Mouse (Mus musculus): ENCODE results near the gene Serpina3j. TPM values are rescaled to one million over a fixed set of nuclear protein-coding genes. Genes with fewer than 3 reads are reported as not detected.

The Serpina3j gene
- not detected in 2 replicates for polyA plus RNA-seq (2014; fragmentation: Nextera tagmentation; extraction: Ambion mirVana)

DNA sequence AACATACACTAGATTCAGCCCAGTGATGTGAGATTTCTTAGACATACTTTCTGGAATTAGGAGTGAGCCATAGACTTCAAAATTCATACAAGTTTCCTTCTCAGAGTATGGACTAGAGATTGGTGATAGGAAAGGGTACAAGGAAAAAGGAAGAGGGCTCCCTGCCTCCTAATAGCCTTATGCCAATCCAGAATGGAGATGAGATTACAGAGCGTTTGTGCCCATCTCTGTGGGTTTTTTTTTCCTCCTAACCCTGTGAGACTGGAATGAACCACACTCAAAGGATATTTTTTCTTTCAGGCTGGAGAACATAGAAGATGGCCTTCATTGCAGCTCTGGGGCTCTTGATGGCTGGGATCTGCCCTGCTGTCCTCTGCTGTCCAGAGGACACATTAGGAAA is at the start of gene Serpina3j:
Gene Serpina3j, plus strand, starts transcription at position 301 of the 400 bp plus-strand sequence.
- no peak for DNase-seq (ENCODE audit: low spot score)
- no peak for ATAC-seq (replicated peaks; ENCODE audit: insufficient number of reproducible peaks, low FRiP score, low TSS enrichment, low read depth)
- Histone ChIP-seq H3K9ac (replicated peaks; ENCODE audit: low read length) (no peak within 1 kb of the TSS), H3K36me3 (replicated peaks; ENCODE audit: control insufficient read depth, insufficient read depth, low read depth, low read length) (no peaks in the 10 kb centered on the region), H3K27ac (replicated peaks; ENCODE audit: low read depth, low read length) (no peak within 1 kb of the TSS), H3K4me3 (ENCODE audit: low read depth, low read length) (no peak within 1 kb of the TSS), H3K4me1 (ENCODE audit: control insufficient read depth, insufficient read depth, low read length) (no peaks in the 10 kb centered on the region), H3K9me3 (replicated peaks; ENCODE audit: control insufficient read depth, low read length) (no peaks in the 10 kb centered on the region), H3K27me3 (ENCODE audit: control insufficient read depth, insufficient read depth, low read length) (no peaks in the 10 kb centered on the region), H3K4me2 (ENCODE audit: low read depth, low read length) (no peak within 1 kb of the TSS)
- WGBS, result 86% methylated on average over 1 of the region's 1 CpGs

DNA sequence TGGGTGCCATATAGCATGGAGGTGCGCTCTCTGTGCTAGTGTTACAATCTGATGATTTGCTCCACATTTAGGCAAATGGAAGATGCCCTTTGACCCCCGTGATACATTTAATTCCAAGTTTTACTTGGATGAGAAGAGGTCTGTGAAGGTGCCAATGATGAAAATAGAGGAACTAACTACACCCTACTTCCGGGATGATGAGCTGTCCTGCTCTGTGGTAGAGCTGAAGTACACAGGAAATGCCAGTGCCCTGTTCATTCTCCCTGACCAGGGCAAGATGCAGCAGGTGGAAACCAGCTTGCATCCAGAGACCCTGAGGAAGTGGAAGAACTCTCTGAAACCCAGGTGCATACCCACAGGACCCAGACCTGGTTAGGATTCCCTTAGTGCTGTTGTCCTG is 48.0 kb upstream of the Serpina3j start:
- Histone ChIP-seq H3K27ac (replicated peaks; ENCODE audit: low read depth, low read length) (no peak overlapping the region), H3K4me3 (ENCODE audit: low read depth, low read length) (no peak overlapping the region), H3K9ac (replicated peaks; ENCODE audit: low read length) (no peak overlapping the region), H3K4me1 (ENCODE audit: control insufficient read depth, insufficient read depth, low read length) (no peaks in the 10 kb centered on the region), H3K9me3 (replicated peaks; ENCODE audit: control insufficient read depth, low read length) (no peaks in the 10 kb centered on the region), H3K36me3 (replicated peaks; ENCODE audit: control insufficient read depth, insufficient read depth, low read depth, low read length) (no peaks in the 10 kb centered on the region), H3K4me2 (ENCODE audit: low read depth, low read length) (no peak overlapping the region), H3K27me3 (ENCODE audit: control insufficient read depth, insufficient read depth, low read length) (no peaks in the 10 kb centered on the region)
- ATAC-seq (replicated peaks; ENCODE audit: insufficient number of reproducible peaks, low FRiP score, low TSS enrichment, low read depth), result no peak
- WGBS, result 79% methylated on average over 3 of the region's 3 CpGs
- DNase-seq (ENCODE audit: low spot score), result no peak

DNA sequence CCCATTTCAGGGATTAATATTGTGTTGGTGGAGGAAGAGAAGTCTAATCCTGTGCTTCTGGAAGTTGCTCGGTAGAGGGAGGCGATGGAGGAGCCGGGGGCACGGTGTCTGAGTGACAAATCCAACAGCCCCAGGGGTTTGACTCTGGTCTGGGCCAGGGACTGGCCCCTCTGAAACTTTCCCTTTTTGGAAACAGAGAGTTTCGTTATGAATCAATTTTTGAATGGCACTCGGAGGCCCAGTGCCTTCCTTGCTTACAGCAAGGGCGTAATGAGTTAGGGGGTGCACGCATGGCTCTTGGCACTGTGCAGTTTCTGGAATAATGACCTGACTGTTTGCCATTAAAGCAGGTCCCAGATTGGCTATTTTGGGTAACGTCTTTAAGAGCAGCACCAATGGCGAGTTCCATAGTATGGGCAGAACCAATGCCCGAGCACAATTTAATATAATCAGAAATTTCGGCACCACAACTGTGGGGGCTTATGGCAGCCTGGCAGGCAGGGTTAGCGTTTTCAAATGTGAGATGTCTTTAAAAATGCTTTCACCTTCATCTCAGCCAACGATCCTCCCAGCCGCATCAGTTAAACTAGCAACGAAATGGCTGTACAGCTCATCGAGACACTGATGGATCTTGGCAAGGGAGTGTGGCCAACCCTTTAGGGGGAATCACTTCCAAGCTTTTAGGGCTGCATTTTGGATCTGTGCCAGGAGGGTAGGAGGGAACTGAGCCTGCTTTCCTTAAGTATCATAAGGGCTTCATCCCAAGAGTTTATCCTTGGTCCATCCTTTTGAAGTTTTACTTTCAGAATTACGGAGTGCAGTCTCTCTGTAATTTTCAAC is 35.9 kb upstream of the Serpina3j start:
- DNase-seq (ENCODE audit: low spot score) (peak; percentile 16), ATAC-seq (replicated peaks; ENCODE audit: insufficient number of reproducible peaks, low FRiP score, low TSS enrichment, low read depth) (peak; percentile 44; the same call in 1 of the 2 replicates)
- Histone ChIP-seq H3K9me3 (replicated peaks; ENCODE audit: control insufficient read depth, low read length) (no peaks in the 10 kb centered on the region), H3K9ac (replicated peaks; ENCODE audit: low read length) (no peak overlapping the region), H3K4me2 (ENCODE audit: low read depth, low read length) (no peak overlapping the region), H3K4me3 (ENCODE audit: low read depth, low read length) (no peak overlapping the region), H3K4me1 (ENCODE audit: control insufficient read depth, insufficient read depth, low read length) (no peaks in the 10 kb centered on the region), H3K27me3 (ENCODE audit: control insufficient read depth, insufficient read depth, low read length) (no peaks in the 10 kb centered on the region), H3K36me3 (replicated peaks; ENCODE audit: control insufficient read depth, insufficient read depth, low read depth, low read length) (no peaks in the 10 kb centered on the region), H3K27ac (replicated peaks; ENCODE audit: low read depth, low read length) (no peak overlapping the region)
- 77% methylated on average over 18 of the region's 18 CpGs for WGBS

GRCm38 (mm10) chr12:104279056-104279435 is 35.3 kb upstream of the Serpina3j start:
- Histone ChIP-seq H3K4me3 (ENCODE audit: low read depth, low read length) (no peak overlapping the region), H3K9ac (replicated peaks; ENCODE audit: low read length) (no peak overlapping the region), H3K4me1 (ENCODE audit: control insufficient read depth, insufficient read depth, low read length) (no peaks in the 10 kb centered on the region), H3K27me3 (ENCODE audit: control insufficient read depth, insufficient read depth, low read length) (no peaks in the 10 kb centered on the region), H3K36me3 (replicated peaks; ENCODE audit: control insufficient read depth, insufficient read depth, low read depth, low read length) (no peaks in the 10 kb centered on the region), H3K27ac (replicated peaks; ENCODE audit: low read depth, low read length) (no peak overlapping the region), H3K9me3 (replicated peaks; ENCODE audit: control insufficient read depth, low read length) (no peaks in the 10 kb centered on the region), H3K4me2 (ENCODE audit: low read depth, low read length) (no peak overlapping the region)
- 16% methylated on average over 3 of the region's 3 CpGs for WGBS
- ATAC-seq (replicated peaks; ENCODE audit: insufficient number of reproducible peaks, low FRiP score, low TSS enrichment, low read depth) (0 out of 2 replicates have a peak, but pooled peaks have one; percentile 48), DNase-seq (ENCODE audit: low spot score) (peak; percentile 14)

GRCm38 (mm10) chr12:104283380-104283779 is 31.0 kb upstream of the Serpina3j start:
- DNase-seq (ENCODE audit: low spot score) (no peak), ATAC-seq (replicated peaks; ENCODE audit: insufficient number of reproducible peaks, low FRiP score, low TSS enrichment, low read depth) (no peak)
- no peaks in the 10 kb centered on the region for H3K36me3 ChIP-seq (replicated peaks; ENCODE audit: control insufficient read depth, insufficient read depth, low read depth, low read length)
- H3K4me3 ChIP-seq (ENCODE audit: low read depth, low read length), result no peak overlapping the region
- H3K4me1 ChIP-seq (ENCODE audit: control insufficient read depth, insufficient read depth, low read length), result no peaks in the 10 kb centered on the region
- no peaks in the 10 kb centered on the region for H3K9me3 ChIP-seq (replicated peaks; ENCODE audit: control insufficient read depth, low read length)
- H3K27me3 ChIP-seq (ENCODE audit: control insufficient read depth, insufficient read depth, low read length), result no peaks in the 10 kb centered on the region
- H3K4me2 ChIP-seq (ENCODE audit: low read depth, low read length), result no peak overlapping the region
- H3K27ac ChIP-seq (replicated peaks; ENCODE audit: low read depth, low read length), result no peak overlapping the region
- no peak overlapping the region for H3K9ac ChIP-seq (replicated peaks; ENCODE audit: low read length)
- WGBS, result 88% methylated on average over 11 of the region's 11 CpGs

- H3K9ac ChIP-seq (replicated peaks; ENCODE audit: low read length), result no peak overlapping the region
- DNase-seq (ENCODE audit: low spot score), result no peak
- H3K9me3 ChIP-seq (replicated peaks; ENCODE audit: control insufficient read depth, low read length), result no peaks in the 10 kb centered on the region
- H3K4me2 ChIP-seq (ENCODE audit: low read depth, low read length), result no peak overlapping the region
- H3K27ac ChIP-seq (replicated peaks; ENCODE audit: low read depth, low read length), result no peak overlapping the region
- no peaks in the 10 kb centered on the region for H3K36me3 ChIP-seq (replicated peaks; ENCODE audit: control insufficient read depth, insufficient read depth, low read depth, low read length)
- no peak overlapping the region for H3K4me3 ChIP-seq (ENCODE audit: low read depth, low read length)
- H3K27me3 ChIP-seq (ENCODE audit: control insufficient read depth, insufficient read depth, low read length), result no peaks in the 10 kb centered on the region
- H3K4me1 ChIP-seq (ENCODE audit: control insufficient read depth, insufficient read depth, low read length), result no peaks in the 10 kb centered on the region
- ATAC-seq (replicated peaks; ENCODE audit: insufficient number of reproducible peaks, low FRiP score, low TSS enrichment, low read depth), result no peak
Observed at GRCm38 (mm10) chr12:104288336-104288735, 26.0 kb upstream of the Serpina3j start.

DNA sequence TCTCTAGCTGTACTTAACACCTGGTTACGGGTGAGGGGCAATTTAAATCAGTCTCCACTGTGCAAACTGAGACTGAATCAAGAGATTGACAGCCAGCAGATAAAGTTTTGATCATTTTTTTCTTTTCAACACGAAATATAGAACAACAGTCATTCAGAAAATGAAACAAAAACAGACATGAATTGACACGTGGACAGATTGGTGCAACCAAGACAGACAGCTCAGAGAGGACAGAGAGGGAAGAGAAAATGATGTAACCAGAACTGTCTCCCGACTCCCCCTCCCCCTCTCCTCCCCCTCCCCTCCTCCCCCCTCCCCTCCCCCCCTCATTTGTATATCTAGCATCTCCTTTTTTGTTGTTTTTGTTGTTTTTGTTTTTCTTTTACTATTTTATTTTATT is 24.5 kb upstream of the Serpina3j start:
- Histone ChIP-seq H3K27me3 (ENCODE audit: control insufficient read depth, insufficient read depth, low read length) (no peaks in the 10 kb centered on the region), H3K36me3 (replicated peaks; ENCODE audit: control insufficient read depth, insufficient read depth, low read depth, low read length) (no peaks in the 10 kb centered on the region), H3K4me2 (ENCODE audit: low read depth, low read length) (no peak overlapping the region), H3K27ac (replicated peaks; ENCODE audit: low read depth, low read length) (no peak overlapping the region), H3K9ac (replicated peaks; ENCODE audit: low read length) (no peak overlapping the region), H3K9me3 (replicated peaks; ENCODE audit: control insufficient read depth, low read length) (no peaks in the 10 kb centered on the region), H3K4me1 (ENCODE audit: control insufficient read depth, insufficient read depth, low read length) (no peaks in the 10 kb centered on the region), H3K4me3 (ENCODE audit: low read depth, low read length) (no peak overlapping the region)
- ATAC-seq (replicated peaks; ENCODE audit: insufficient number of reproducible peaks, low FRiP score, low TSS enrichment, low read depth) (no peak), DNase-seq (ENCODE audit: low spot score) (no peak)
- whole genome bisulfite sequencing, result 46% methylated on average over 4 of the region's 4 CpGs

DNA sequence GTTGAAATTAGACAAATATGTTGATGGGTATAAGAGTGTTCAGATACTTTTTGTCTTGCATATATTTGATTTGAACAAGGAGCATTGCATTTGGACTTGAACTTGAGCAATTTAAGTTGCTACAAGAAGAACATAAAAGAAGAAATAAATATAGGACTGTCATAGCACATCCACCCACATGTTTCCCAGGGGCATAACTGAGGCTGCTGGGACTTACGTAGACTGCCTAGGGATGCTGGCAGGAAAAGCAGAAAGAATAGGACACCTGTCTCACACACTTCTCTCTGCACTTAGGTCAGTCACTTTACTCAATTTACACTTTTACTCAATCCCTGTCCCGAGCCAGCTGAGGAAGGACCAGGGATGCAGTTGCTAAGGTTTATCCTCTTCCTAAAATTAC is 20.4 kb upstream of the Serpina3j start:
- DNase-seq (ENCODE audit: low spot score) (no peak), ATAC-seq (replicated peaks; ENCODE audit: insufficient number of reproducible peaks, low FRiP score, low TSS enrichment, low read depth) (no peak)
- H3K27ac ChIP-seq (replicated peaks; ENCODE audit: low read depth, low read length), result no peak overlapping the region
- 88% methylated on average over 2 of the region's 2 CpGs for WGBS
- H3K4me3 ChIP-seq (ENCODE audit: low read depth, low read length), result no peak overlapping the region
- no peaks in the 10 kb centered on the region for H3K9me3 ChIP-seq (replicated peaks; ENCODE audit: control insufficient read depth, low read length)
- H3K4me1 ChIP-seq (ENCODE audit: control insufficient read depth, insufficient read depth, low read length), result no peaks in the 10 kb centered on the region
- no peaks in the 10 kb centered on the region for H3K27me3 ChIP-seq (ENCODE audit: control insufficient read depth, insufficient read depth, low read length)
- H3K36me3 ChIP-seq (replicated peaks; ENCODE audit: control insufficient read depth, insufficient read depth, low read depth, low read length), result no peaks in the 10 kb centered on the region
- no peak overlapping the region for H3K4me2 ChIP-seq (ENCODE audit: low read depth, low read length)
- H3K9ac ChIP-seq (replicated peaks; ENCODE audit: low read length), result no peak overlapping the region
